Mouse (Mus musculus) c-Kit-positive CD71-positive TER-119-positive erythroid progenitor cells, embryonic 14.5 days (primary cell): ENCODE data around the gene Trmt61a.

ENCODE experiments used
- DNase-seq: peaks from one replicate; pipeline ENCODE4 v3.0.0-alpha.2; 2013; ENCODE audit warnings: low spot score

Trmt61a gene

GRCm38 (mm10) chr12:111672581-111672980, 5.3 kb upstream of the Trmt61a start:
- no peak for DNase-seq

DNA sequence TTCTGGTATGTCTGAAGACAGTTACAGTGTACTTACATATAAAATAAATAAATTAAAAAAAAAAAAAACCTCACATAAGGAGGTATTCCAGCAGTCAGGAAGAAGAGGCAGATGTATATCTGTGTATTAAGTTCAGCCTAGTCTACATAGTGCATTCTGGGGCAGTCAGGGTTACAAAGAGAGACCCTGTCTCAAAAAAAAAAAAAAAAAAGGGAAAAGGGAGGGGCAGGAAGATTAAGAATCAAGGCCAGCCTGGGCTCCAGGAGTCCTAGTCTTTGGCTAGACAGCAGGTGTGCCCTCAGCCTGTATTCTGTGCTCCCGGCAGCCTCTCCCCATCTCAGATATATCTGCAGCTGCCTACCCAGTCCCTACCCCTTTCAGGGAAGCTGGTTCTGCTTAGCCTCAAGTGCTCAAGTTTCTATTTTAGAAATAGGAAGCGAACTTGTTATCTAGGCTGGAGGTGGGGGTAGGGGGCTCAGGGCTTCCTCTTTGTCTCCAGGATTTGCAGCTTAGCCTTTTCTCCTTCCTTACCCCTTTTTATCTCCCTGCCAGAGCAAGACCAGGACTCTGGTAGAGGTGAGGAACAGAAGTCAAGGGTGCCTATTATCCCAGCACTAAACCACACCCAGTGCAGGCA, 2.9 kb upstream of the Trmt61a start:
- no peak for DNase-seq

GRCm38 (mm10) chr12:111675797-111676580, 1.9 kb upstream of the Trmt61a start:
- no peak for DNase-seq

DNA sequence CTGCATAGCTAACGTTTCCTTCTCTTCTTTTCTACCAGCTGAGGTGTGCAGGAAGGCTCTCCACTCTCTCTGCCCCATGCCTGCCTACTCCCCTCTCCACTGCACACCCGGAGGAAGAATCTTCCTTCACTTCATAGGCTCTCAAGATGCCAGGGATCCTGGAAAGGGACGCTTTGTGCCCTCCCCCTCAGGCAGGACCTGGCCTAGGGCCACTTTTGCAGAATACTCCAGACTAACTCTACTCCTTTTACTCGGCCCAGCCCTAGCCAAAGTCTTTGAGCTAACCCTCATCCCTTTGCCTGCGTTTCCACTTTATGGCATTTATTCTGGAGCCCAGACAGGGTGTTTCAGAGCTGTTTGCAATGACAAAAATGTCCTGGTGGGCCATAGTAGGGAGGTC, 484 bp upstream of the Trmt61a start:
- DNase-seq: no peak

- DNase-seq: no peak
Observed at GRCm38 (mm10) chr12:111678670-111678933, 697 bp downstream of the Trmt61a start.

- no peak for DNase-seq
Observed at GRCm38 (mm10) chr12:111678997-111679396, 1.1 kb downstream of the Trmt61a start.

GRCm38 (mm10) chr12:111680661-111681060, 2.8 kb downstream of the Trmt61a start:
- no peak for DNase-seq

DNA sequence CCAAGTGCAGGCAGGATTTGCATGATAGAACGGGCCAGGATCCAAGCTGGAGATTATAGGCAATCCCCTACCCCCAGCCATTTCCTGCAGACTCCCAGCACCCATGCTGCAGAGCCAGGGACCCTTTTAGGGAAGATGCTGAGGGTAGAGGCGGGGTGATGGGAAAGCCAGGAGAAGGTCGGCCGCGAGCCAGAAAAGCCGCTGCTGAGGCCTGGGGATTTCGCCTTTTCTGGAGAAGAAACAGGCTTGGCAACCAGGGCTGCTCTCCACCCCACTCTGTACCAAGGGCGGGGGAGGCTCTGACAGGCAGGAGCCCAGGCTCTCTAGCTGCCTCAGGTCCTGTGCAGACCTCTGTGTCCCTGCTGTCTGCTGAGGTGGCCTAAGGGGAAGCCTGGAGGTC, 3.4 kb downstream of the Trmt61a start:
- no peak for DNase-seq

GRCm38 (mm10) chr12:111682003-111682402, 4.1 kb downstream of the Trmt61a start:
- no peak for DNase-seq

DNA sequence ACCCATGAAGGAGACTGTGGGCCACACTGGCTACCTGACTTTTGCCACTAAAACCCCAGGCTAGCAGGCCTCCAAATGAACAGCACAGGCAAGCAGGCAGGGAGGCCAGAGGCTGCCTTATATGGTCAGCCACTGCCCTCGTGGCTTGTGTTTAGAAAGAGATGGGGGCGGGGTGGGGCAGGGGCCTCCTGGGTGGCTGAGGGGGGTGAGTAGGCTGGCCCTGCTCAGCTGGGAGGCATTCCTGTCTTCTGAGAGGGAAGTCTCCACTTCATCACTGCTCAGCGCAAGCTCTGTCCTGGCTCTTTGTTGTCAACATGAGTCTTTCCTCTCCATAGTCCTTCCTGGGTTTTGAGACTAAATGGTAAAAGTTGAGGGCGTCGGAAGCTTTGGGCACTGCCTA, 4.9 kb downstream of the Trmt61a start:
- no peak for DNase-seq

GRCm38 (mm10) chr12:111686390-111686789, 8.5 kb downstream of the Trmt61a start:
- DNase-seq: no peak

DNA sequence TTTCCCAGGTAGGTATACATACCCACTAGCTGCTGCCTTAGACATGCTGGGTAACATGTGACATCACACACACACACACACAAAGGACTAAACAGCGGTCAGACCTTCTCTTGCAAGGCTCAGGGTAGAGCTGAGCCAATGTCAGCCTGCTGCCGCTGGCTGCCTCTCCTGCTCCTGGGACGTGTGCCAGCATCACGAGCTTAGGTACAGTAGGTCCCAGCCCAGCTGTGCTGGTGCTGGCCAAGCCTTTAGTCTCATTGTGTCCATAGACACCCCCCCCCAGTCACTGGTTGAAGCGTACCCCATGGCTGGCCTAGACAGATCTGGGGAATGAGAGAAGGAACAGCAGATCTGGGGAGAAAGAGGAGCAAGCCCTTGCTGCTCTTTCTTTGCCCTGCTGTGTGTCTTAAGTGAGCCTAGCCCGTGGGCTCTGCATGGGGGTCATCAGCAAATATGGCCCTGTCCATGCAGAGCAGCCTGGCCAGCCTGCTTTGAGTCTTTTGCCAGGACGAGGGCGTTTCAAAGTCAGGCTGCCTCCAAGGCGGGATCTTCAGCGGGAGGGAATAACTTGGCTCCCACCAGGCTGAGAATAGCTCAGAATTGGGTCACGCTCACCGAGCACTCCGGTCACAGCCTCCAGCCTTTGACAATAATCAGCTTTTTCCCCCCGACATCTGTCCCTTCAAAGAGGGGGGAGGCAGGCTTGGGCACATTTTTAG, 9.6 kb downstream of the Trmt61a start:
- DNase-seq: no peak

DNA sequence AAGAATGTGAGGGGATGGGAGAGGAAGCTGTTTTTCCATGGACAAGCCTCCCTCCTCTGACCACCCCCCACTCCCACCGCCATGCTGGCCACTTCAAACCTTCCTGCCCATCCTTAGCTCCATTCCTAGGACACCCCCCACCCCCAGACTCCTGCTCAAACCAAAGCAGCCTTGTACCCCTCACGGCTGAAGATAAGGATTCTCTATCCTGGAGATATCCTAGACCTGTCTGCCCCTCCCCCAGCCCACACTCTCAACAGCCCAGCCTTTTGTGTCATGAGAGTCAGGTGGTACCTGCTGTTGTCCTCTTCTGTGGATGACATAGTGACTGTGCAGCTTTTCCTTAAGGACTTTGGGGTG, 10.1 kb downstream of the Trmt61a start:
- no peak for DNase-seq

GRCm38 (mm10) chr12:111689426-111689825, 11.5 kb downstream of the Trmt61a start:
- no peak for DNase-seq

GRCm38 (mm10) chr12:111691346-111691872, 13.5 kb downstream of the Trmt61a start:
- DNase-seq: no peak

DNA sequence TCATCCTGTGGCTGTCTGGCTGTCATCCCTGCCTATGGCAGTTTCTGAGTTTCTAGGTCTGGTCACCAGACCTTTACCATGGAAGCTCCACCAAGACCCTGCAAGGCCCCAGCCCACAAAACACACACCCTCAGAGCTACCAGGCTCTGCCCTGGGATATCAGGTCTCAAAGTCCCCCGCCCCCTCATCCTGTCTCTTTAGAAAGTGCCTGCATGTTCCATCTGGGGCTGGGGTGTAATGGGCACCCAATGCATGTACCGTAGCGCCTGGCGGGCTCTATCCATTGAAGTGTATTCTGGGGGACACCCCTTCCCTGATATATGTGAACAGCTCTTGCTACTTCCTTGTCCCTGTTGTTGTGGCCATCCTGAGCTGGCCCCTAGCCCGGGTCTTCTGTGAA, 15.0 kb downstream of the Trmt61a start:
- DNase-seq: no peak

DNA sequence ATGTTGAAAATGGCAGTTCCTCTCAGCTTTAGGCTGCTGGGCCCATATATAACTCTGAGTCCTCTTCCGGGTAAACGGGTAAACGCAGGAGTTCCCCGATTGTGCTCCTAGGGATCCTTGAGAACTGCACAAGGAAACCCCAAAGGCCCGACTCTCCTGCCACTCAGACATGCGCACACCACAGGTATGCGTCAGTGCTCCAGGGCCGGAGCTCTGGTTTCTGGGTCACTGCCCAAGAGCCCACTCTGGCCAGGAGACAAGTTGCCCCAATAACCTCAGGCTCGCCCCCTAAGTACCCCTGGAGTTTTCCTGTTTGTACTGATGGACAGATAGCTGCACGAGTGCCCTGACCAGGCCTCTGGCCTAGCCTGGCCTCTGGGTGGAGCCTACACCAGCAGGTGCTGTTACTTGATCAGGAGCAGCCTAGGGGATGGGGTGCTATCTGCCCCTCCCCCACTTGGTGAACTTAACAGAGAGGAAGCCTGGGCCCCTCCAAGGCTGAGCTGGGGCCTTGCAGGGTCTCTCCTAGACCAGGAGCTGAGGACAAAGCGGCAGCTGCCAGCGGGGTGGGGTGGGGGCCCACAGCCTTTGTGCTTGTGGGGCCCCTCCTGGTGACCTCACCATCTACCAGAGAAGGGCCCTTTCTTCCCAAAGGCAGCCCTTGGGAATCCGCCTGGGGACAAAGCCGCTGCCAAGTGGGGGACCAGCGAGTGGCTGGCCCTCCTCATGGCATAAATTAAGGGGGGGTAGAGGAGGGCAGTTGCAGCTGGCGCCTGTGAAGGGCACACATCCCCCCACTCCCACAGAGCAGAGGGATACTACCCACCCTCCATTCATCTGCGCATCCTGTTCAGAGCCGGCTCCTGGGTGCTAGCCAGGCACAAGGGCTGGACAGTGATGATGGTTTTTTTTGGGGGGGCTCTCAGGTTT, 15.7 kb downstream of the Trmt61a start:
- no peak for DNase-seq

DNA sequence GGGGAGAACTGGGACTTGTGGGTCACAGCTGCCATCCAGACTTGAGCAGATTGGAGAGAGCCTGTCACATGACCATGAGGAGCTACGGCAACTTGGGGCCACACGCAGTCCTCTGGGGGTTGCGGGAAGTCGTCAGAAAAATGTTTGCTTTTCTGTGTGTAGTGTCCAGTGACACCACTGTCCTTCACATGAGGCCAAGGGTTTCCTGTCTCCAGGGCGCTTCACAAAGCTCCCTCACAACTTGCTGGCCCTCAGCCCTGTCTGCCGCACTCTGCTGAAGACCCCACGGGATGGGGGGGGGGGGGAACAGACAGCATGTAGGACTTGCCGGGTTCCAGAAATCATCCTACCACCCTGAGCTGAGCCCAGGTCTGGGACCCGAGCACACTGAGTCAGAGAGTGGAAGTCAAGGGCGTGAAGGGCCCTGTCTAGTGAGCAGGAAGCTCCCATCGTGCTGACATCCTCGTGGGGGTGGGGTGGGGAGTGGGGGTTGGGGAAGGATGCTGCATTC, 16.4 kb downstream of the Trmt61a start:
- no peak for DNase-seq

- no peak for DNase-seq
Observed at GRCm38 (mm10) chr12:111694880-111695804, 17.2 kb downstream of the Trmt61a start.

DNA sequence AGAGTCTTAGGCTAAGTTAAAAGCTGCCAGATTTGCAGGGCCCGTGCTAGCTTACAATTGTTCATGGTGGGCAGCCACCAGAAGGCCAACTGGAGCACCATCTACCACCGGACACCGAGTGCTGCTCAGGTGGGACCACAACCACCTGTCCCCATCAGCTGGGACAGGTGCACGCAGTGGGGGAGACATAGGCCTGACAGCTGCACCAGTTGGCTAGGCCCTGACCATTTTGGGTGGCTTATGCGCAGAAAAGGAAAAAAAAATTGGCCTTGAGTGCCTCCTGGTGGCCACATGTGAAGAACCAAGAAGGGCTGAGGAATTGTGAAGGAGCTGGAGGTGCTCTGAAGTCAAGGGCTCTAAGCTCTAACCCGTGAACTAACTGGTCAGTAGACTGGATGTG, 18.3 kb downstream of the Trmt61a start:
- DNase-seq: peak; percentile 56

DNA sequence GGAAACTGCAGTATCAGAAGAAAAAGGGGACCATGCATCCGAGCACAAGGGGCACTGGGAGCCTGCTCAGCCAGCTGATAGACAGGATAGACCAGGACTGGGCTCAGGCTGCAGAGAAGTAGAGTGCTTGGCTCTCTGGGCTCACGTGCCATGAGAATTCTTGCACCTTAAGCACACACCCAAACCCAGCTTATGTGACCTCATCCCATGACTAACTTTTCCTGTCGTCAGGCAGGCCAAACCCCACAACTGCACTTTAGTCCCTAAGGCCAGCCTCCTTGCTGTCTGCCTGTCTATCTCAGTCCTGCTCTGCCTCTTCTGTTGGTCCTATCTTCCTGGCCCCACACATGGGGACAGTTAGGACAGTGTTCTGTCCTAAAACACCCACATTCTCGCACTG, 19.8 kb downstream of the Trmt61a start:
- DNase-seq: no peak
